Mouse (Mus musculus) retina, postnatal 1 day (tissue): ENCODE results near the gene Nfkbie.

ENCODE experiments used
- DNase-seq: peaks from one replicate; pipeline ENCODE4 v3.0.0-alpha.2; 2012

Nfkbie gene

DNA sequence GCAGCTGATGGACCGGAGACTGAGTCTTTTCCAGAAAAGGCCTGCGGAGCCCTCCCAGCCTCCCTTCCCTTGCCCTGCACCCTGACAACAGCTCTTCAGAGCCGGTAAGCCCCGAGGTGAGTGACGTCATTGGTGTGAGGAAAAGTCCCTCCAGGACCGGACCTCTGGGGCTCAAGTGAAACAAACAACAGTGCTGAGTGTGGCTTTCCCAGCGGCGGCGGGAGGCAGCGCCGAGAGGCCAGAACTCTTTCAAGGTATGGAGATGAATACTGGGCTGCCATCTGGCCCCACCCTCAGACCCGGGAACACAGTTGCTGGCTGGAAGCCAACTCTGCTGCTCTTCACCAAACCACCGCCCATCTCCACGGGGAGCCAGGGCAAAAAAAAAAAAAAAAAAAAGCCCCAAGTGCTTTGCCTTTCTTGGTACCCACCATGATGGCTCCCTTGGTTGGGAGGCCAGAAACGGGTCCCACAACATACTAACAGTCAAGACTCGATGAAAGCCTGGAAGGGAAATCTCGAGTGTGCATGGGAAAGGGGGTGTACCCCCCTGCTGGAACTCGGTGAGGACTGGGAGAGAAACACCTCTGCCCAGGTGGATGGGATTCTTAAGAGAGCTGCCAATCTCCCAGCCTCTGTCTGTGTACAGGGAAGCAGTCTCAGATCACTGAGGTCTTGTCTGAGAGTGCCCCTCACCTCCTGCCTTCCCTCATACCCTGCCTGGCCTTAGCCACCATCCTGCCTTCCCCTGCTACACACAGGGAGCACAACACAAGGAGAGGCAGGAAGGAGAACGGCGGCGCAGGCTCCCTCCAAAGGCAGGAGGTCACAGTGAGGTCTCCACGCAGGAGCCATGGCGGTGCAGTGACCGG is 11.3 kb upstream of the Nfkbie start:
- DNase-seq: peak; percentile 73

GRCm38 (mm10) chr17:45544873-45545277 is 10.6 kb upstream of the Nfkbie start:
- DNase-seq: peak; percentile 62

- peak; percentile 51 for DNase-seq
Measured at GRCm38 (mm10) chr17:45545278-45545961, 10.1 kb upstream of the Nfkbie start.

DNA sequence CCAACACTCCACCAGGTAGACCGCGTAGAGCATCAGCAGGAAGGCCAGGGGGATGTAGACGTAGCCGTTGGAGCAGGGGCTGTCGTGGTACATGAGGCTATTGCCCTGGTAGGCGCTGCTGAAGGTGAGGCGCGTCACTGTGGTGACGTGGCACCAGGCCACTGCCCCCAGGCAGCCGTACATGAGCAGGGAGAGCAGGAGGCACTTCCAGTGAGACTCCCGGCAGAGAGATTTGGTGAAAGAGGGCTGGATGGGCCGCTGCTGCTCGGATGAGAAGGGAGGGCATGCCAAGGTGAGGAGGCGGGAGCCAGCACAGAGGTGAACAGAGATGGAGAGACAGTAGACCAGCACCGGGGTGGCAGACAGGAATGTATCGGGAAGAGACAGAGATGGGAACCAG is 8.6 kb upstream of the Nfkbie start:
- no peak for DNase-seq

DNA sequence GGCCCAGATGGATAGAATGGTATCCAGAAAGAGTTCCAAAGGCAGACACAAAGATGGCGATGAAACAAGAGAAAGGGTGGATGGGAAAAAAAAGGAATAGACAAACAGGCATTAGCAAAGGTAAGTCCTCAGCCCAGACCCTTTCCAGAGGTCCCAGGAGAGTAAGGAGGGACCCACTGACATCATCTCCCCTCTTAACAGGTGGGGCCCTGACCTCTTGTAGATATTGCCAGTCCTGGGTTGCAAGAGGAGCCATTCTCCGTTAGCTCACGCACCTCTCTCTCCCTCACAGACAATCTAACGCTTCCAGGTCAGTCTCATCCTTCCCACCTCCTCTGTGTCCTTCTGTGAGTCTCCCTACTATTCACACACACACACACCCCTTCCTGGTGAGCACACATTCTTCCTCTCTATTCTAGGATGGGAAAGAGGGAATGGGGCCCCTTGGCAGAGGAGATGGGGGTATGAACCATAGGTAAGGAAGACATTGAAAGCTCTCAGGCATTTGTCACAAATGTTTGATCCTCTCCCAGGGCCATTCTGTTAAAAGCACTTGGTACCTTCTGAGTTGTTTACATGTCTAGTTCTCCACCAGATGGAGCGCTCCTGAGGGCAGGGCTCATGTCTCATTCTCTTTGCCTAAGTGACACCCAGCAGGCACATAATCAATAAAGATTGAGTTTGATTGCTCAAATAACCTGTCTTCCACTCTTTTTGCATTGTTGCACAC is 7.9 kb upstream of the Nfkbie start:
- DNase-seq: no peak

- DNase-seq: peak; percentile 80
Measured at GRCm38 (mm10) chr17:45548541-45549512, 6.7 kb upstream of the Nfkbie start.

- peak; percentile 74 for DNase-seq
Measured at GRCm38 (mm10) chr17:45549617-45550181, 5.8 kb upstream of the Nfkbie start, which contains the start of gene Tmem151b. Tmem151b (minus strand) TSS chr17:45549677.

GRCm38 (mm10) chr17:45550253-45550652 is 5.2 kb upstream of the Nfkbie start:
- DNase-seq: no peak

GRCm38 (mm10) chr17:45551249-45551796 is 4.2 kb upstream of the Nfkbie start:
- DNase-seq: no peak

GRCm38 (mm10) chr17:45551816-45552451 is 3.6 kb upstream of the Nfkbie start:
- DNase-seq: peak; percentile 82

DNA sequence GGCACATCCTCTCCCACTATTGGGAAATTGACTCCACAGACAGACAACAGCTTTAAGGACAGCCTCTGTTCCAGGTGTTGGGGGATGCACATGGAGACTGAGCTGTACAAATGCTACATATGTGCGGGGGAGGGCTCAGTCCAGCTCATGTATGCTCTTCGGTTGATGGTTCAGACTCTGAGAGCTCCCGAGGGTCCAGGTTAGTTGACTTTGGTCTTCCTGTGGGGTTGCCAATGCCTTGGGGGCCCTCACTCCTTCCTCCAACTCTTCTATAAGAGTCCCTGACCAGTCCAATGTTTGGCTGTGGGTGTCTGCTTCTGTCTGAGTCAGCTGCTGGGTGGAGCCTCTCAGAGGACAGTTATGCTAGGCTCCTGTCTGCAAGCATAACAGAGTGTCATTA is 2.4 kb upstream of the Nfkbie start:
- no peak for DNase-seq

DNA sequence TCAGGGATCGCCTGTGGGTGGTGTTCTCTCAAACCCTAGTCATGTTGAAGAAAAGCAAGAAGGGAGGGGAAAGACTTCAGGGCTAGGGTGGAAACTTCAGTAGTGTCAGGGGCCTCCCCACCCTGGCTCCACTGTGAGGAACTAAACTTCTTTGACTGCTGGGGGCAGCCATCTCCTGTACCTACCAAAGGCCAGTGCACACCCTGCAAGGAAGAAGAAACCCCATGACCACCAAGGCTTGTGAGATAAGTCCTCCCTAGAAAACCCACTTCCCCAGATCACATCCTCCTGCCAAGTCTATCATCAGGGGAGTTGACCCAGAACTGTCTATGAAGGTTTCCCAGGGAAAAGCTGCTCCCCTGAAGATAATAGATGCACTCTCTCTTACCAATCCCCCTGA is 1.1 kb upstream of the Nfkbie start:
- no peak for DNase-seq

GRCm38 (mm10) chr17:45556107-45556489 is 595 bp downstream of the Nfkbie start:
- no peak for DNase-seq

DNA sequence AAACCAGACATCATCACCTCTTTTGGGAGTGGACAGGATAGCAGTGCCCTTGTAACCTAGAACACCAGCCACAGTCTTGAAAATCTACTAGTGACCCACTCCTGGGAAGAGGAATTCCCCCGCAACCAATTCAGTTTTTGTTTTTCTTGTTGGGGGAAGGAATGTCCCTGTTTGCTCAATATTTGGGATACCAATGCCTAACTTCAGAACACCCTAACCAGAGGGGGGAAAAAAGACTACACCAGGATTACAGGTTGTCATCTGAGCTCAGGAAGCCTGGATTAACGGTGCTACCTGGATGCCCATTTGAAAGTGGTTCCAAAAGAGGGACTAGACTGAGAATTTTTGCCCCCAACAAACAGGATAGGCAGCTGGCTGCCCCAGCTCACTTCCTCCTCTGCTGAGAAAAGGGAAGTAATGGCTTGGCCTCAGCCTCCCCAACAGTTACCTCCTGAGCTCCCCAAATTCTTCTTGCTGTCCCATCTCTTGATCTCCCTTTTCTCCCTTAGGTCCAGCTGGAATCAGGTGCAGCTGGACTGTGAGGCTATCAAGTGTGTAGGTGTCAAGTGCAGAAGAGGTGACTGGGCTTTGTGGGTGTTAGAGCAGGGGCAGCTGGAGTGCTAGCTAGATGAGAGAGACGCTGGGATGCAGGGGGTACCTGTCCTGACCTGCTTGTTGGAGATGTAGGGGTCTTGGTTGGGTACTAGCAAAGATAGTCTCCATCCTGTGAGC is 1.2 kb downstream of the Nfkbie start:
- DNase-seq: no peak

DNA sequence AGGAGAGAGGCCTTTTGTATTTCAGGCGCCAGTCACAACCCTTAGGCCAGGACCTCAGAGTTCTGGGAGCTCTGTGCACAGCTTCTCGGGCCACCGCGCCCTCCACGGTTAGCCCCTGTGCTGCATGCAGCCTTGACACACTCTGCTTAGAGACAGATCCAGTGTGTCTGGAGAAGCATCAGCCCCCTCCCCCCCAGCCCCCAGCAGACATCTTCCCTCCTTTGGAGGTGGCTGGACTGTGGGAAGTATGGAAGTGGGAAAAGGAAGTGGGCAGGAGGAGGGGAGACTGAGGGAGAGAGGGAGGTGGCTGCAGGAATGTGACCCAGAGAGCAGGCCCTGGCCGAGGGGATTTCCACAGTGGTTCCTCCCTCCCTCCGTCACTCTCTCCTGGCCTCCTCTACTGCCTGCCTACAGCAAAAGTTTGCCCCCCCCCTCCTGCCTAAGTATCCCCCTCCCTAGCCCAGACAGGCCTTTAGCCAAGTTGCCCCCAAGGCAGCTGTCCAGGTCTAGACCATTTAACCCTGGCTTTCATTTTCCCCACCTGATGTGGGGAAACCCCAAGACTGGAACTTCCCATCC is 1.8 kb downstream of the Nfkbie start:
- DNase-seq: no peak

GRCm38 (mm10) chr17:45557998-45558862 is 2.7 kb downstream of the Nfkbie start:
- DNase-seq: no peak

- DNase-seq: no peak
Measured at GRCm38 (mm10) chr17:45559732-45560525, 4.4 kb downstream of the Nfkbie start.

DNA sequence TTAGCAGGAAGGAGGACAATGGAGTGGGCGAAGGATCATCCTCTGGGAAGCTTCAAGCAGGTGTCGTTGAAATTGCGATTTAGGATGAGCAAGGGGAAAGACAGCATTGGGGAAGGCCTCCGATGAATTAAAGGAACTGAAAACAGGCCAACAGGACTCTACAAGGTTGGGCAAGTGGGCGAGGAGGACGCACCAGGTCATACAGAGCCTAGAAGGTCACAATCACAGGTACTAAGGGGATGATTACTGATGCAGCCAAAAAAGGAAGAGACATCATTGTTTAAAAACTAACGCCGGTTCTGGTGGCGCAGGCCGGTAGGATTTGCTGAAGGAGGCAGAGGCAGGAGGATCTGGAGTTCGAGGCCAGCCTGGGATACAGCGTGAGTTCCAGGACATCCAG is 7.7 kb downstream of the Nfkbie start:
- no peak for DNase-seq
